Mouse (Mus musculus): Measurements from ENCODE around the gene Muc3a.

- no peak for TF ChIP-seq CTCF (IDR thresholded peaks at IDR 0.05; ENCODE audit: low read depth, low read length)
- TF ChIP-seq GATA1 (IDR thresholded peaks at IDR 0.05; ENCODE audit: borderline replicate concordance, low read length): no peak
- no peak for TF ChIP-seq POLR2AphosphoS5 (IDR thresholded peaks at IDR 0.05; ENCODE audit: insufficient replicate concordance, low read depth, low read length)
- no peak for TF ChIP-seq GATA2 (IDR thresholded peaks at IDR 0.05; ENCODE audit: borderline replicate concordance, low read depth, low read length)
- no peak for TF ChIP-seq TAL1 (conservative IDR thresholded peaks at IDR 0.05; ENCODE audit: low read depth, low read length)
Observed at GRCm38 (mm10) chr5:137212289-137212688, at the start of gene Muc3a.

Data from G1E (cell line).